Mouse (Mus musculus) testis, adult 2 months (tissue): ENCODE data around the gene Gltpd2.

Source experiments
- CTCF ChIP-seq: fragments of 200-500 bp; IDR thresholded peaks from 2 replicates; pipeline ENCODE4 v1.5.1; 2012; ENCODE audit warnings: low read depth, mild to moderate bottlenecking, inconsistent platforms, low read length, moderate library complexity; ENCODE audit not compliant: control insufficient read depth, insufficient read depth, insufficient replicate concordance
- POLR2A ChIP-seq: fragments of 200-500 bp; IDR thresholded peaks from 2 replicates; pipeline ENCODE4 v1.6.1; 2012; ENCODE audit warnings: low read depth, mild to moderate bottlenecking, inconsistent platforms, low read length, moderate library complexity; ENCODE audit not compliant: control insufficient read depth

DNA sequence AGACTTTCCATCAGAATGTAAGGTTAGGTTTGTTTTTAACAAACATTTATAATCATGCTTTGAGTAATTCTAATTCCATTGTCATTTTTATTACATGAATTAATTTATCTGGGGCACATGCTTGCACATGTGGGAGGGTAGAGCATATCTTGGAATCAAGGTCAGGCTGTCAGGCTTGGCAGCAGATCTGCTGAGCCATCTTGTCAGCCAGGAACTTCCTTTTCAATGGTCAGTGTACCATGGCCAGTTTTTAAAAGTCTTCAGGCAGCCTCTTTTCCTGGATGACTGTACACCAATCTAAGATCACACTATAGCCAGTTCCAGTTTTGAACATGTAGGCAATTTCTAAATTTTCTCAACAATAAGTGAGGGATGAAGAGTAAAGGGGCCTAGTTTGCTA is 46.3 kb upstream of the Gltpd2 start:
- TF ChIP-seq CTCF (no peak), POLR2A (no peak)
